Mouse (Mus musculus): ENCODE results near the gene Fbxl7. TPM values are rescaled to one million over a fixed set of nuclear protein-coding genes. Genes with fewer than 3 reads are reported as not detected.

Gene Fbxl7
- total and polyA plus RNA-seq, 2 experiments from 2014 or later = 2.5 to 7.1 TPM

- H3K36me3 ChIP-seq (ENCODE audit: insufficient read depth) = no peaks in the 10 kb centered on the region
- no peaks in the 10 kb centered on the region for H3K9me3 ChIP-seq (ENCODE audit: low read length)
- no peak overlapping the region for H3K27ac ChIP-seq (ENCODE audit: low read depth, low read length)
- no peak overlapping the region for H3K4me2 ChIP-seq (ENCODE audit: low read depth)
- no peak for DNase-seq
- no peak for ATAC-seq
- no peak for TF ChIP-seq CTCF (IDR thresholded peaks at IDR 0.05; ENCODE audit: low read depth)
- 89% methylated on average over 4 of the region's 4 CpGs for WGBS
- no peak overlapping the region for H3K4me3 ChIP-seq (ENCODE audit: low read depth, low read length)
- H3K4me1 ChIP-seq (ENCODE audit: insufficient read depth) = no peaks in the 10 kb centered on the region
- H3K9ac ChIP-seq = no peak overlapping the region
- no peaks in the 10 kb centered on the region for H3K27me3 ChIP-seq (ENCODE audit: insufficient read depth, low read length)
Measured at GRCm38 (mm10) chr15:26831141-26831540, 64.2 kb downstream of the Fbxl7 start.

GRCm38 (mm10) chr15:26816931-26817330 is 78.4 kb downstream of the Fbxl7 start:
- TF ChIP-seq CTCF (IDR thresholded peaks at IDR 0.05; ENCODE audit: low read depth) = no peak
- no peak overlapping the region for H3K4me3 ChIP-seq (ENCODE audit: low read depth, low read length)
- no peaks in the 10 kb centered on the region for H3K9me3 ChIP-seq (ENCODE audit: low read length)
- no peak for ATAC-seq
- H3K9ac ChIP-seq = no peak overlapping the region
- WGBS = 93% methylated on average over 1 of the region's 1 CpGs
- no peaks in the 10 kb centered on the region for H3K36me3 ChIP-seq (ENCODE audit: insufficient read depth)
- H3K27me3 ChIP-seq (ENCODE audit: insufficient read depth, low read length) = no peaks in the 10 kb centered on the region
- DNase-seq = no peak
- no peaks in the 10 kb centered on the region for H3K4me1 ChIP-seq (ENCODE audit: insufficient read depth)
- H3K4me2 ChIP-seq (ENCODE audit: low read depth) = no peak overlapping the region
- no peak overlapping the region for H3K27ac ChIP-seq (ENCODE audit: low read depth, low read length)

DNA sequence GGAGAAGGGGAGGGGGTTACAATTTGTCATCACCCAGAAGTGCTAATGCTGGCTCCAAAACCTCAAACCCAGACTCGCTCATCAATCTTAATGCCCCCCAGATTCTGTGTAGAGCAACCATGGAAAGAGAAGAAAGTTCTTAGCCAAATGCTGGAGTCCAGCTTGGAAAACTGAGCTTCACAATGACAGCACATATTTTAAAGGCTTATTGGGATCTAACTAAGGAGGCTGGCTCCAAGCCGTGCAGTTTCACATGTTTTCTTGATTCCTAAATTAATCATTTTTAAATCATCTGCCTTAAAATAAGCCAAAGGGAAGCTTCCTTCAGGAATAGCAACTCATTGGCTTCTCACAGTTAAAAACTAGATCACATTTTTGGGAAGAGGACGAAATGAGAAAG is 82.5 kb downstream of the Fbxl7 start:
- H3K9ac ChIP-seq = no peak overlapping the region
- no peaks in the 10 kb centered on the region for H3K9me3 ChIP-seq (ENCODE audit: low read length)
- no peaks in the 10 kb centered on the region for H3K4me1 ChIP-seq (ENCODE audit: insufficient read depth)
- no peak overlapping the region for H3K4me3 ChIP-seq (ENCODE audit: low read depth, low read length)
- no peak for ATAC-seq
- no peak for DNase-seq
- no peaks in the 10 kb centered on the region for H3K36me3 ChIP-seq (ENCODE audit: insufficient read depth)
- no peak overlapping the region for H3K4me2 ChIP-seq (ENCODE audit: low read depth)
- no peaks in the 10 kb centered on the region for H3K27me3 ChIP-seq (ENCODE audit: insufficient read depth, low read length)
- WGBS = 77% methylated on average over 3 of the region's 3 CpGs
- H3K27ac ChIP-seq (ENCODE audit: low read depth, low read length) = no peak overlapping the region
- no peak for TF ChIP-seq CTCF (IDR thresholded peaks at IDR 0.05; ENCODE audit: low read depth)

GRCm38 (mm10) chr15:26809569-26809968 is 85.8 kb downstream of the Fbxl7 start:
- no peak for TF ChIP-seq CTCF (IDR thresholded peaks at IDR 0.05; ENCODE audit: low read depth)

DNA sequence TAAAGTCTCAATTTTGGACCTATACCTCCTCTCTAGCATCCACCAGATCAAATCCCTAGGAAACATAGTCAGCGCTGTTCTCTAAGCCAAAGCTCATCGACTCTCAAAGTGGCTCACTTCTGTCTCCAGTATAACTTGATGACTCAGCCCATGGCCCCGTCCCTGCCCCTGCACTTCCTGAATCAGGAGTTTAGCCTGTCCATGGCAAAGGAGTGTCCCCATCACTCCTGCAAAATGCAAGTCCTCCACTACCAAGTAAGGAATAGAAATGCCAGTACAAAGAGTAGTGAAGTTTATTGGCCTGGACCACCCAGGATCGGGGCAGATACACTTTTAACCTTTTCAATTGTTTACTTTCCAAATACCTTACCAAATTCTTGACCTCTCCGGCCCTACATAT is 91.3 kb downstream of the Fbxl7 start:
- Histone ChIP-seq H3K36me3 (ENCODE audit: insufficient read depth) (no peaks in the 10 kb centered on the region), H3K27ac (ENCODE audit: low read depth, low read length) (no peak overlapping the region), H3K27me3 (ENCODE audit: insufficient read depth, low read length) (no peaks in the 10 kb centered on the region), H3K4me2 (ENCODE audit: low read depth) (no peak overlapping the region), H3K4me3 (ENCODE audit: low read depth, low read length) (no peak overlapping the region), H3K9ac (no peak overlapping the region), H3K4me1 (ENCODE audit: insufficient read depth) (no peaks in the 10 kb centered on the region), H3K9me3 (ENCODE audit: low read length) (no peaks in the 10 kb centered on the region)
- WGBS = 93% methylated on average over 5 of the region's 5 CpGs
- TF ChIP-seq CTCF (IDR thresholded peaks at IDR 0.05; ENCODE audit: low read depth) = no peak
- no peak for ATAC-seq
- no peak for DNase-seq

More at GRCm38 (mm10) chr15:26809569-26809968, 85.8 kb downstream of the Fbxl7 start:
- WGBS = 74% methylated on average over 3 of the region's 3 CpGs
- ATAC-seq = no peak
- Histone ChIP-seq H3K4me2 (ENCODE audit: low read depth) (no peak overlapping the region), H3K27me3 (ENCODE audit: insufficient read depth, low read length) (no peaks in the 10 kb centered on the region), H3K4me1 (ENCODE audit: insufficient read depth) (no peaks in the 10 kb centered on the region), H3K4me3 (ENCODE audit: low read depth, low read length) (no peak overlapping the region), H3K36me3 (ENCODE audit: insufficient read depth) (no peaks in the 10 kb centered on the region), H3K9me3 (ENCODE audit: low read length) (no peaks in the 10 kb centered on the region), H3K9ac (no peak overlapping the region), H3K27ac (ENCODE audit: low read depth, low read length) (no peak overlapping the region)
- DNase-seq = no peak

DNA sequence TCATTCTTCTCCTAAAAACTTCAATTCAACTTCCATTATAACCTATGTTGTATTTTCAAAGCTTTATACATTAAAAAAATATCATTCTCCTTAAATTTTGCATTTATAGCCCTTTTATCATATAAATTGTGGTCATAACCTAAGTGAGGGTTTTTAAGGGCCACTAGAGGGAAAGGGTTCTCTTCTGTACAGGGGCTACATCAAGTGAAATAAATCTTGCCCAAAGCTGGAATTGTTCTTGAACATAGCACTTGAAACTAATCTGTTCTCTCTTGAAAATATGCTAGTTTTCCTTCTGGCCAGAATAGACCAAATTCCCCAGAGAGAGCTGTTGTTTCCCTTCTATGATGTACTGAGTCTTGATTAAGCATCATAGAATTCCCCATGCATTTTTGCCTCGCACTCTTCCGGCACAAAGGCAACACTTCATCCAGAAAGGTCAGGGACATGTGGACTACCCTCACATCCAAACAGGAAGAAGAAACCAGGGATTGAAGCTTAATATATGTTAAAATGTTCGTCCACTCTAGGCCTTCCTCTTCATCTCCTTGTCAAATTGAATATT is 95.8 kb downstream of the Fbxl7 start:
- ATAC-seq = no peak
- Histone ChIP-seq H3K9ac (no peak overlapping the region), H3K27ac (ENCODE audit: low read depth, low read length) (no peak overlapping the region), H3K27me3 (ENCODE audit: insufficient read depth, low read length) (no peaks in the 10 kb centered on the region), H3K4me3 (ENCODE audit: low read depth, low read length) (no peak overlapping the region), H3K4me1 (ENCODE audit: insufficient read depth) (no peaks in the 10 kb centered on the region), H3K9me3 (ENCODE audit: low read length) (no peaks in the 10 kb centered on the region), H3K4me2 (ENCODE audit: low read depth) (no peak overlapping the region), H3K36me3 (ENCODE audit: insufficient read depth) (no peaks in the 10 kb centered on the region)
- 91% methylated on average over 3 of the region's 3 CpGs for whole genome bisulfite sequencing
- no peak for TF ChIP-seq CTCF (IDR thresholded peaks at IDR 0.05; ENCODE audit: low read depth)
- DNase-seq = no peak

DNA sequence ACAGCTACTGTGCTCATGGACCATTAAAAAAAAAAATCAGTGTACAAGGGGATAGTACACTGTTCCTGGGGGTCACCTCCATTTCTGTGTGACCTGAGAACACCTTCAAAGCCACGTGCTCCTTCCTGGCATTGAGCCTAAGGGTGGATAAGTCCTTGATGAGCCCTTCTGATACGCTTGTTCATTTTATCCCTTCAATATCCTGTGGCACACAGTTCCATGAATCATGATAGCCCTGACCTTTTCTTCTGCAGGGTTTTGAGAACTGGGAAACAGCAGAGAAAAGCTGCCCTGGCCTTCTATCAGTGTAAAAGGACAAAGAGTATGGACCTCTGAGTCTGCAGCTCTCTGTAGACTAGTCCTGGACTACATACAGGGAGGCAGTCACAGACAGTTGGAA is 99.4 kb downstream of the Fbxl7 start:
- WGBS = 77% methylated on average over 2 of the region's 2 CpGs
- H3K9me3 ChIP-seq (ENCODE audit: low read length) = no peaks in the 10 kb centered on the region

More for the DNA sequence above, 99.4 kb downstream of the Fbxl7 start:
- Histone ChIP-seq H3K9ac (no peak overlapping the region), H3K27ac (ENCODE audit: low read depth, low read length) (no peak overlapping the region), H3K4me3 (ENCODE audit: low read depth, low read length) (no peak overlapping the region), H3K4me1 (ENCODE audit: insufficient read depth) (no peaks in the 10 kb centered on the region), H3K4me2 (ENCODE audit: low read depth) (no peak overlapping the region), H3K27me3 (ENCODE audit: insufficient read depth, low read length) (no peaks in the 10 kb centered on the region), H3K36me3 (ENCODE audit: insufficient read depth) (no peaks in the 10 kb centered on the region)
- DNase-seq (no peak), ATAC-seq (no peak)
- TF ChIP-seq CTCF (IDR thresholded peaks at IDR 0.05; ENCODE audit: low read depth) = no peak
